Mouse (Mus musculus) heart, postnatal 0 days (tissue): ENCODE measurements at regions not wholly inside any gene's neighbourhood (a gene's known extent, or its start where the extent isn't known, plus 50 kb on each side); places are given as distances from the start of the nearest gene placed in this dataset.

Experiments used
- CTCF ChIP-seq: IDR thresholded peaks from 2 replicates; pipeline ENCODE4 v1.5.1; 2016; ENCODE audit warnings: antibody characterized with exemption, control low read depth, low read depth
- EP300 ChIP-seq: IDR thresholded peaks from 2 replicates; pipeline ENCODE4 v1.6.1; 2016; ENCODE audit warnings: antibody characterized with exemption, low read depth

DNA sequence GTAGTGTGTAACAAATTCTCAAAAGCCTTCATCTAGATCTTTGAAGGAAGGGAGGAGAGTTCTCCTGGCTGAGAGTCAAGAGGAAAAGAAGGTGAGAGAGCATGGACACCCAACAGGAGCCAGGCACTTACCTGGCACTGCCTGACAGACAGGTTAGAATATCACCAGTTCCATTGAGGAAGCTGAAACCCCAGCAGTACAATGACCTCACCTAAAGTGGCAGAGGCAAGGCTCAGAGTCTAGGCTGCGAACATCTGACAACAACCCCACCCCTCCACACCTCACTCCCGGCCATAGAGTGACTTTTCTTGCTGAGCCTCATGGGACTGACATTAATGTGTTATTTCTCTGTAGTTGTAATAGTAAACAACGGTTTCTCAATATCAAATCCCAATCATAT, 181.7 kb upstream of the Mgat5 start:
- TF ChIP-seq CTCF (no peak), EP300 (no peak)
